Mouse (Mus musculus): ENCODE data around the gene Gm38392.

DNA sequence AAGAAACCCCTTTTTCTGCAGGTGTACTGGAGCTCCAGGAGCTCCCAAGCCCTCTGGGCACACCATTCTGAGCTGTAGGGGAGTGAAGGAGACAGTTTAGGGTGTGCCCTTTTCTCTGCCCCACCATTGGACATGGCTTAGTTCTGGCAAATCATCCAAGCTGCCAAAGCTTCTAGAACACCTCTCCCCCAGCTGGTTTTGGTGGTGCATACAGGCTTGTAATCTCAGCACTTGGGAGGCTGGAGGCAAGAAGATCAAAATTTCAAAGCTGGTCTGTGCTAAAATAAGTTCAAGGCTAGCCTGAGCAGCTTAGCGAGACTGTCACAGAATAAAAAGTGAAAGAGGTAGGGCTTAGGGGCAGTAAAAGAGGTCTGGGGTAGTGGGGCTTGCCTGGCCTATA is 74.7 kb downstream of the Gm38392 start:
- no peak for TF ChIP-seq POLR2A (IDR thresholded peaks at IDR 0.05; ENCODE audit: low read depth, low read length)
- no peak for TF ChIP-seq CTCF (conservative IDR thresholded peaks at IDR 0.05; ENCODE audit: insufficient read depth, insufficient read length, low read depth, low read length)

Measured in kidney, adult 2 months (tissue).